Mouse (Mus musculus) CD4-positive, CD25-positive, alpha-beta regulatory T cell, adult 9 weeks (primary cell): ENCODE data around the gene Gm11563. TPM values are rescaled to one million over a fixed set of nuclear protein-coding genes. Genes with fewer than 3 reads are reported as not detected.

ENCODE experiments used
- polyA plus RNA-seq: library from polyadenylated mRNA; unstranded; fragments of 100-300 nt; shearing (Covaris generic); gene quantifications from one replicate; pipeline ENCODE4 v1.2.1, GENCODE M21; 2017

Gm11563 gene
- polyA plus RNA-seq, result not detected

GRCm38 (mm10) chr11:99658467-99659010 lies at the start of gene Gm11563:
Gene Gm11563, minus strand, starts transcription at chr11:99658960.

GRCm38 (mm10) chr11:99690463-99690862 lies 31.7 kb upstream of the Gm11563 start, which contains the start of gene Gm14190:
Gene Gm14190, minus strand, starts transcription at chr11:99690740.

GRCm38 (mm10) chr11:99665860-99666259 lies 7.1 kb upstream of the Gm11563 start, which contains the start of gene Krtap4-6:
Gene Krtap4-6, minus strand, starts transcription at chr11:99665960.

GRCm38 (mm10) chr11:99650136-99650535 lies 8.6 kb downstream of the Gm11563 start, which contains the start of gene Gm11555:
Gene Gm11555, minus strand, starts transcription at chr11:99650236.

GRCm38 (mm10) chr11:99643635-99644139 lies 15.1 kb downstream of the Gm11563 start, which contains the start of gene Krtap4-7:
Gene Krtap4-7, minus strand, starts transcription at chr11:99644089.

GRCm38 (mm10) chr11:99634653-99635134 lies 24.1 kb downstream of the Gm11563 start, which contains the start of gene Krtap4-2:
Gene Krtap4-2, minus strand, starts transcription at chr11:99635084.

GRCm38 (mm10) chr11:99628138-99628537 lies 30.6 kb downstream of the Gm11563 start, which contains the start of gene Krtap4-1:
Gene Krtap4-1, minus strand, starts transcription at chr11:99628238.

GRCm38 (mm10) chr11:99620335-99620734 lies 38.4 kb downstream of the Gm11563 start, which contains the start of gene Gm11562:
Gene Gm11562, minus strand, starts transcription at chr11:99620435.

GRCm38 (mm10) chr11:99614796-99615363 lies 43.9 kb downstream of the Gm11563 start, which contains the start of gene Krtap2-4:
Gene Krtap2-4, minus strand, starts transcription at chr11:99614846.

GRCm38 (mm10) chr11:99610089-99610488 lies 48.7 kb downstream of the Gm11563 start, which contains the start of gene Gm11937:
Gene Gm11937, minus strand, starts transcription at chr11:99610189.

Other genes with a start within 250 kb of the Gm11563 start
- gene Krt12, start 236.7 kb downstream of the Gm11563 start, polyA plus RNA-seq, result not detected
- gene Krt20, start 220.8 kb downstream of the Gm11563 start, polyA plus RNA-seq, result not detected
- not detected for gene Krt23, start 165.8 kb downstream of the Gm11563 start, polyA plus RNA-seq
- not detected for gene Krt39, start 137.6 kb downstream of the Gm11563 start, polyA plus RNA-seq
- gene Krt40, start 115.8 kb downstream of the Gm11563 start, polyA plus RNA-seq, result not detected
- not detected for gene Krtap3-3, start 108.1 kb downstream of the Gm11563 start, polyA plus RNA-seq
- gene Krtap3-2, start 102.1 kb downstream of the Gm11563 start, polyA plus RNA-seq, result not detected
- not detected for gene Gm11939, start 99.5 kb downstream of the Gm11563 start, polyA plus RNA-seq
- gene Krtap3-1, start 92.3 kb downstream of the Gm11563 start, polyA plus RNA-seq, result not detected
- gene Krtap1-5, start 77.9 kb downstream of the Gm11563 start, polyA plus RNA-seq, result not detected
- gene Krtap1-4, start 75.3 kb downstream of the Gm11563 start, polyA plus RNA-seq, result not detected
- gene Krtap1-3, start 67.6 kb downstream of the Gm11563 start, polyA plus RNA-seq, result not detected
- not detected for gene Krtap9-3, start 60.9 kb downstream of the Gm11563 start, polyA plus RNA-seq
- not detected for gene Gm11938, start 55.7 kb downstream of the Gm11563 start, polyA plus RNA-seq
- gene Gm11937, start 48.8 kb downstream of the Gm11563 start, polyA plus RNA-seq, result not detected
- gene Krtap2-4, start 44.1 kb downstream of the Gm11563 start, polyA plus RNA-seq, result not detected
- gene Gm11562, start 38.5 kb downstream of the Gm11563 start, polyA plus RNA-seq, result not detected
- not detected for gene Krtap4-1, start 30.7 kb downstream of the Gm11563 start, polyA plus RNA-seq
- not detected for gene Krtap4-2, start 23.9 kb downstream of the Gm11563 start, polyA plus RNA-seq
- gene Krtap4-7, start 14.9 kb downstream of the Gm11563 start, polyA plus RNA-seq, result not detected
- gene Gm11555, start 8.7 kb downstream of the Gm11563 start, polyA plus RNA-seq, result not detected
- gene Krtap4-6, start 7.0 kb upstream of the Gm11563 start, polyA plus RNA-seq, result not detected
- not detected for gene Gm14190, start 31.8 kb upstream of the Gm11563 start, polyA plus RNA-seq
- not detected for gene Gm14180, start 75.3 kb upstream of the Gm11563 start, polyA plus RNA-seq
- gene Gm11595, start 114.0 kb upstream of the Gm11563 start, polyA plus RNA-seq, result not detected
- not detected for gene Krtap4-8, start 121.7 kb upstream of the Gm11563 start, polyA plus RNA-seq
- not detected for gene Krtap4-9, start 126.2 kb upstream of the Gm11563 start, polyA plus RNA-seq
- not detected for gene Gm11596, start 134.5 kb upstream of the Gm11563 start, polyA plus RNA-seq
- not detected for gene Gm11569, start 140.0 kb upstream of the Gm11563 start, polyA plus RNA-seq
- gene Gm11554, start 145.5 kb upstream of the Gm11563 start, polyA plus RNA-seq, result not detected
- gene Krtap4-13, start 150.9 kb upstream of the Gm11563 start, polyA plus RNA-seq, result not detected
- not detected for gene Gm11564, start 156.7 kb upstream of the Gm11563 start, polyA plus RNA-seq
- gene 2300003K06Rik, start 179.1 kb upstream of the Gm11563 start, polyA plus RNA-seq, result not detected
- not detected for gene Krtap4-16, start 192.6 kb upstream of the Gm11563 start, polyA plus RNA-seq
- gene Gm11568, start 199.0 kb upstream of the Gm11563 start, polyA plus RNA-seq, result not detected
- not detected for gene Gm11559, start 205.5 kb upstream of the Gm11563 start, polyA plus RNA-seq
- gene Krtap9-1, start 214.4 kb upstream of the Gm11563 start, polyA plus RNA-seq, result not detected
- not detected for gene Gm11567, start 220.2 kb upstream of the Gm11563 start, polyA plus RNA-seq
- not detected for gene Krtap31-1, start 249.0 kb upstream of the Gm11563 start, polyA plus RNA-seq